Mouse (Mus musculus) v-Abl transformed pro-B cells (cell line): ENCODE measurements around the gene Cga.

Experiments used
- in situ Hi-C, 2 experiments: fragments of 400-800 bp; cut with MboI; formaldehyde crosslinking; loops; one replicate each; pipeline ENCODE4 v1.15.1; 2025; ENCODE audit not compliant: unreplicated experiment in 2 of 2

The Cga gene

DNA sequence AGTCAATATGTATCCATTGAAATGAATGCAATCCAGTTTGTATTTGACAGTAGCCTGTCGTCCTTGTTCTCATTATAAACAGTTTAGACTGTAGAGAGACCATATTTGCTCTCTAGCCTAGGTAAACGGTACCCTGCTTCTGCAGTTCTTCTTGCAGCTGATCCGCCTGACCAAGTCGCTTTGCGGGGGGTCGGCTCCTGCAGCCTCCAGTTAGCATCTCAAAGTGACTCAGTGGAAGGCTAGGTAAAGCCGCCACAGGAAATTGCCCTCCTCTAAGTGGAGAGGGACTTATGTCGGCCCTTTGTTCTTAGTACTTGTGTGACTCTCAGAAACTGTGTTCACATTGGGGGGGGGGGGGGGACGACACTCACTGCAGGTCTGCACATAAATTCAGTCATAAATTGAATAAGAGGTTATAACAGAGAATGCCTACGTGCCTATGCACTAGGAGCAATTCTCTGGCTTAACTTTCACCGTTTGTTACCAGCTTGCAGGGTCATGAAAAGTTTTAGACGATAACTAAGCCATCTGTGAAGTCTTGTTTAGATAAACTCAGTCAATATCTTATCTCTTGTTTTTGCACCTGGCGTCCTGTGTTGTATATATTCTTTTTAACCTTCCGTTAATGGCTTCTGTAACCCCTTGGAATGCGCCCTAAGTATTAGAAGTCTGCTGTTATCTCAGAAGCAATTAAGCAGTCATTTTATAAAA lies 4.3 kb upstream of the Cga start:
- in situ Hi-C loops, result loop anchor here in 1 of 2 experiments (10.0 kb wide), 1 partner anchor 74 kb away; no protein-coding TSS in a partner anchor

DNA sequence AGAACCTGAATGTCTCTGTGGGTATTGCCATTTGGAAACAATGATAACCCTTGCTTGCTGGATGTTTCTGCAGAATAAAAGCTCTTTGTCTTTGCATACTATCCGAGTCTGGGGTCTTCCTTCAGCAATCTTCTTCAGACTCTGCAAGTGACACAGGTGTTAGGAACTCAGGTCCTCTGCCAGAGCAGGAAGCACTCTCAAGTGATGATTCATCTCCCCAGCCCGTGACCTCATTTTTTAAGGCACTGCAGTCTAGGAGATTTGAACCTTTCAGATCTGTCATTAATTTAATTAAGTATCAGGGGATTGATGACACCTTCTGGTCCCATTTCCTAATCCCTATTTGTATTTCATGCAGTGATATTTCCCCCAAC lies 3.8 kb upstream of the Cga start:
- in situ Hi-C loops, result loop anchor here in 1 of 2 experiments (10.0 kb wide), 1 partner anchor 75 kb away; no protein-coding TSS in a partner anchor

DNA sequence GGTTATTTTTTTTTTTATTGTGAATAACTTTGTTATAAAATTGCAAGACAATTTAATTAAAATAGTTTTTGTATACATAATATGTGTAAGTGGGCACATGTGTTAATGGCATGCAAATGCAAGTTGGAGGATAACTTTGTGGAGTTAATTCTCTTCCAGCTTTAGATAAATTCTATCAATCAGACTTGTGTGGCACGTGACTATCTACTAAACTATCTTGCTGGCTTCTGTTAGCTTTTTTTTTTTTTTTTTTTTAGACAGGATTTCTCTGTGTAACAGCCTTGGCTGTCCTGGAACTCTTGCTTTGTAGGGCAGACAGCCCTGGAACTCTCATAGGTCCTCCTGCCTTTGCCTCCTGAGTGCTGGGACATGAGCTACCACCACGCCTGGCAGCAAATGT lies 4.9 kb downstream of the Cga start:
- in situ Hi-C loops, result no loop called here

DNA sequence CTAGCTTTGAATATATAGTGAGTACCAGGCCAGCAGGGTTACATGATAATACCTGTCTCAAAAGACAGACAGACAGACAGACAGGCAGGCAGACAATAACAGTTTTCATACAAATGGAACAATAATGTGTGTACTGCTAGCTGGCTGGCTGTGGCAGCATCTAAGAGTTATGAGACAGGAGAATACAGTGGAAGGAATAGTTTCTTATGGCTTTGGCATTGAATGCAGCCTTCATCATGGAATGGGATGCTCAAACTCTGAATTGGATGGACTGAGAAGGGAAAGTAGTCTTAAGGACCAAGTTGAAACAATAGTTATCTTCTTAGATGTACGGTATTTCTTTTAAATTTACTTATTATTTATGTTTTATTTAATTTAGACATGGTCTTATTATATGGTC lies 5.7 kb downstream of the Cga start:
- in situ Hi-C loops, result no loop called here

DNA sequence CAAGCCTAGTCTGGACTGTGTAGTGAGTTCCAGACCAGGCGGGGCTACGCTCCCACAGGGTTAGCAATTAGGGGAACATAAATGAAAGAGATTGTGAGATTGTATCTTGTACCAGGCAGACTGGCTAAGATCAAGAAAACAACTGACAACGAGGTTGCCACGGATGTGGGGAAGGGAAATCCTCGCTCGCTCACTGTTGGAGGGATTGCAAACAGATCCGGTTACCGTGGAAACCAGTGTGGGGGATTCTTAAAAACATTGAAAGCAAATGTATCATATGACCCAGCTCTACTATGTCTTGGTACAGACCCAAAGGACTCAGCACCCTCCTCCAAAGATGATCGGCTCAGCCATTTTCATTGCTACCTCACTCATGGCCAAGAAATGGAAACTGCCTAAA lies 6.6 kb downstream of the Cga start:
- in situ Hi-C loops, result loop anchor here (25.0 kb wide), 4 partner anchors 113 to 488 kb away; partner anchors contain the start of genes Slc35a1 (in 1 of the 2) and Smim8 (in 1 of the 2)

DNA sequence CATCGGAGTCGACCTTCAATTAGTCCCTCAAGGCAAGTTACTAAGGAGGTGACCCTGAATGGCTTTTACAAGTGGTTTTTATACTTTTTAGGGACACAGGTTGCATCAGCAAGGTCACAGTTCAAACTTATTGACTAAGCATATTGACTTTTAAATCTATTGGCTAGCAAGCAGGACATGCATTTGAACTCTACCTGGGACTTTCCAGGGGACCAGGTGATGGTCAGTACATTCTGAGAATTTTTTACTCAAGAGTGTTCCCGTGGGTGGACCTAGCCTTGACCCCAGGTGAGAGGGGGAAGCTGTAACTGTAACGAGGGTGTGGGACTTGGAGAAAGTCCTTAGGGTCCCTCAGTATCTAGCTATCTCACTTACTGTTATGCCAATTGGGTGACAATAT lies 7.6 kb downstream of the Cga start:
- in situ Hi-C loops, result loop anchor here (25.0 kb wide), 4 partner anchors 114 to 489 kb away; partner anchors contain the start of genes Slc35a1 (in 1 of the 2) and Smim8 (in 1 of the 2)

DNA sequence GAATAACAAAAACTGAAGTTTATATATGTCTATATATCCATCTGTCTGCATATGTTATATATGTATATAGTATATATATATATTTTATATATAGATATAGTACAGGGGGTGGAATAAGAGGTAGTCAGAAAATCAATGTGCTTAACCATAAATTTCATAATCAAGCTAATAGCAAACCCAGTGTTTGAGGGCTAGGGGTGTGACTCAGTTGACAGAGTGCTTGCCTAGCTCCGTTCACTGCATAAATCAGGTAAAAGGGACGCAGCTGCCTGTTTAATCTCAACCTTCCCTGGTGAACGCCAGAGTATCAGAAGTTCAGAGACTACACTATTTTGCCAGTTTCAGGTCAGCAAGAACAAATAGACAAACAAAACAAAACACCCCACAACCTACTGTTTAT lies 8.0 kb downstream of the Cga start:
- in situ Hi-C loops, result loop anchor here (25.0 kb wide), 4 partner anchors 114 to 489 kb away; partner anchors contain the start of genes Slc35a1 (in 1 of the 2) and Smim8 (in 1 of the 2)

DNA sequence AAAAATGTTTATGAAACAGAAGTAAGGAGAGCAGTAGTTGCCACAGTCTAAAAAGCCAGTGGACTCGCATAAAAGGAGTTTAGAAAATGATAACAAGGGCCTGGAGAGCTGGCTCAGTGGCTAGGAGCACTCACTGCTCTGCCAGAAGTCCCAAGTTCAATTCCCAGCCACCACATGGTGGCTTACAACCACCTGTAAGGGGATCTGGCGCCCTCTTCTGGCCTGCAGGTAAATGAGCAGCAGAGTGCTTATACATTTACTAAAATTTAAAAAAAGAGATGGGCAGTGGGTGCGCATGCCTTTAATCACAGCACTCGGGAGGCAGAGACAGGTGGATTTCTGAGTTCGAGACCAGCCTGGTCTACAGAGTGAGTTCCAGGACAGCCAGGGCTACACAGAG lies 11.8 kb downstream of the Cga start:
- in situ Hi-C loops, result loop anchor here (5.0 to 25.0 kb wide), 5 partner anchors 118 to 493 kb away; partner anchors contain the start of genes Slc35a1 (in 1 of the 2) and Smim8 (in 1 of the 2)

DNA sequence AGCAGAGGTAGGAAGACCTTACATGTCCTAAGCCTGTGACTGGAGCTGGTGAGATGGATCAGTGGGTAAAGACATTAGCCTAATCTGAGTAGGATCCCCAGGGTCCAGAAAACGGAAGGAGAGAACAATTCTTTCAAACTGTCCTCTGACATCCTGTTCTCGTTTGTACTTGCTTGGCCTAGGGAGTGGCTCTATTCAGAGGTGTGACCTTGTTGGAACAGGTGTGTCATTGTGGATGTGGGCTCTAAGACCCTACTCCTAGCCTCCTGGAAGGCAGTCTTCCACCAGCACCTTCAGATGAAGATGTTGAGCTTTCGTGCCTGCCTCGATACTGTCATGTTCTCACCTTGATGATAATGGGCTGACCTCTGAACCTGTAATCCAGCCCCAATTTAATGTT lies 12.6 kb downstream of the Cga start:
- in situ Hi-C loops, result loop anchor here (5.0 to 25.0 kb wide), 5 partner anchors 119 to 494 kb away; partner anchors contain the start of genes Slc35a1 (in 1 of the 2) and Smim8 (in 1 of the 2)

DNA sequence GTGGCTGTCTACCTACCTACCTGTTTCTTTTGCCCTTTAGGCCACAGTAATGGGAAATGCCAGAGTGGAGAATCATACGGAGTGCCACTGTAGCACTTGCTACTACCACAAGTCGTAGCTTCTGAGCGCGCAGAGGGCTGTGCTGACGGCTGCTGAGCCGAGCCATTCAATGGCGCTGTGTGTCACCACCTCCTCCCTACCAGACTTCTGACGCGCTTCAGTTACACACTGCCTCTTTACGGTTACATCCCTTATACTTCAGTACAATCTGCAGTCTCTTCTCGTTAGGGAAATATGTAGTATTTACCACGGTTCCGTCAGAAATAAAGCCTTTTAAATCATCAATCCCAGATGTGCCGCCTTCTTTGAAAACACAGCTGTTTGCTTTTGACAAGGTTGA lies 13.4 kb downstream of the Cga start:
- in situ Hi-C loops, result loop anchor here (5.0 to 25.0 kb wide), 5 partner anchors 120 to 495 kb away; partner anchors contain the start of genes Slc35a1 (in 1 of the 2) and Smim8 (in 1 of the 2)

DNA sequence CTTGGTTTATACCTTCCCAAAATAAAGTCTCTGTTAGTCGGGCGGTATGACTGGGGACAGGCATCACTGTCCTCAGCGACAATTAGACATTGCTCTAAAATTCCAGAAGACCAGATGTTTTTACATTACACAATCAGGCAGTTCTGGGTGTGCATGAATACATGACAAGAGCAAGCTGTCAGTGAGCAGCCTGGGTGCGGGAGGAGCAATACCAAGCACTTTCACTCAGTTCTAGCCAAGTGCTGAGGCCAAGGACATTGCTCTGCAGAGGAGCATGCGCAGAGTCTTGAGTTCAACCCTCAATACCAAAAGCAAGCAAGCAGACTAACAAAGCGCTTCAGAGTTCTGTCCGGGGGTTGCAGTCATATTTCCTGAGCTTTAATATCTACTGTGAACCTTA lies 14.5 kb downstream of the Cga start:
- in situ Hi-C loops, result loop anchor here (5.0 to 25.0 kb wide), 5 partner anchors 121 to 496 kb away; partner anchors contain the start of genes Slc35a1 (in 1 of the 2) and Smim8 (in 1 of the 2)

DNA sequence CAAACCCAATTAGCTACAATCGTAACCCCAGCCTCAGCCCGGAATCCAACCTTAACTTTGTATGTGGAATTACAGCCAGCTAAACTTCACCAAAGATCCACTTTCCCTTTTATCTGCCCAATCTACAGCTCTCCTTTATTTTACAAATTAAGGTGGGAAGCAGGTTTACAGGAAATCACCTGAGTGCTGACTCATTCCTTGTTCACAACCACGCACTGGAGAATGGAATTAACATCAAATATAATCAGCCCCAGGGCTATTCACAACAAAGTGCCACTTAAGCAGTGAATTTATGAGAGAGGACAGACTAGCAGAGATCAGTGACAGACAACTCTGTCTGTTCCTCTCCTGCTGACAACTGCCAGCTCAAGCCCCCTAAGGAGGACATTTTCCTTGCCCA lies 17.8 kb downstream of the Cga start:
- in situ Hi-C loops, result loop anchor here (5.0 to 25.0 kb wide), 6 partner anchors 124 to 1519 kb away; partner anchors contain the start of genes Slc35a1 (in 1 of the 2) and Smim8 (in 1 of the 2)

DNA sequence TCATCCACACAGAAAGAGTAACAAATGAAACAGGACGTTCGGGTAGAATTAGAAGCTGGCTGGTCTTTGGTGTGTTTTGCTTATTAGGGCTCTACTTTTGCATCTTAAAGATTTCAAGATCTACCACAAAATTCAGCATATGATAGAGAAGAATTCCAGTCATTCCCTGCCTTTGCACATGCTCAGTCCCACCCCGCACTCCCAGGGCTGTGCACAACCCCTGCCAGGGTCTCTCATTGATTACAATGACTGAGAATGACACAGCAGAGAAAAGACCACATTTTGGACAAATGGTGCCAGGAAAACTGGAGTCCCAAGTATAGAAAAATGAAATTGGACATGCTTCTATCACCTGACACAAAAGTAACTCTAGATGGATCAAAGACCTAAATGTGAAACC lies 18.6 kb downstream of the Cga start:
- in situ Hi-C loops, result loop anchor here (5.0 to 25.0 kb wide), 6 partner anchors 125 to 1520 kb away; partner anchors contain the start of genes Slc35a1 (in 1 of the 2) and Smim8 (in 1 of the 2)

DNA sequence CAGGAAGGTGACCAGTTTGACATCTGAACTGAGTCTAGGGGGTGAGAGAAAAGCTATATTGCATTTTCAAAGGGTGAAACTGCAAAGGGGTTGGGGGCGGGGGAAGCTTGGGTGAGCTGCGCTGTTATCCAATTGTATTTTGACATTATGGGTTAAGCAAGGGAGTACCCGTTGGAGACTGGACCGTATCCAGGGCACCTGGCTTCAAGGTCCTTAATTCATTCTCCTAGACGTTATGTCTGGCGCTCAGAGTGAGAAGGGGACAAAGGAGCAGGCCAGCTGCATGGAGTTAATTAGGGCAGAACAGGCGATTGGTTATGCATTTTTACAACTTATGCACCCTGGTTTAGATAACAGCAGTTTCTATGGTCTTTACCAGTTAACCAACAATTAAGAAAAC lies 23.8 kb downstream of the Cga start:
- in situ Hi-C loops, result loop anchor here (10.0 to 25.0 kb wide), 5 partner anchors 130 to 505 kb away; partner anchors contain the start of genes Slc35a1 (in 1 of the 2) and Smim8 (in 1 of the 2)

DNA sequence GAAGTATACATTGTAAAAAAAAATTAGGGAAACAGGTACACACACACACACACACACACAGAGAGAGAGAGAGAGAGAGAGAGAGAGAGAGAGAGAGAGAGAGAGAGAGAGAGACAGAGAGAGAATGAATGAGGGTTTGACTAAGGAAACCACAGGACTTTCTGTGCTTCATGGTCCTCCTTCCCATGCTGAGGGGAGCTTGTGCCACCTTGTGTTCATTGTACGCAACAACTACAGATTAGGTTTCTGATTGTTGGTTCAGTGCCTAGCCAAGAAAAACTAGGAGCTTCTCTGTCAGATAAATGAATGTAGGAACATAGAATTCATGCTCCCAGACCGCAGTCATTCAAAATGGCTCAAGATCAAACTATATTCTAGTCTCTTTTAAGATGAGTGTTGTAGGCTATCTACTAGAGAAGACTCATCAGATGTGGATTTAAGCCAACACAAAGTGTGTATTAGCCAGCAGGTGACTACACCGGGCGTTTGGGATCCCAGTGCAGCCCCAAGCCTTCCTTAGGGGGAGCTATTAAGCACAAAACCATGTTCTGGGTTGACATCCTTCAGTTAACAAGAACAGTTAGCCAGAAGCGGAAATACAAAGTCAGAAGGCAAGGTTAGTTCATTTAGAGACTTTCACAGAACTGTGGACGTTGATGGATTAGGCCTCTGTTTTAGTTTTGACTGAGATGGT lies 28.7 kb downstream of the Cga start:
- in situ Hi-C loops, result loop anchor here (10.0 to 25.0 kb wide), 5 partner anchors 135 to 1528 kb away; partner anchors contain the start of genes Slc35a1 (in 1 of the 2) and Smim8 (in 1 of the 2)

DNA sequence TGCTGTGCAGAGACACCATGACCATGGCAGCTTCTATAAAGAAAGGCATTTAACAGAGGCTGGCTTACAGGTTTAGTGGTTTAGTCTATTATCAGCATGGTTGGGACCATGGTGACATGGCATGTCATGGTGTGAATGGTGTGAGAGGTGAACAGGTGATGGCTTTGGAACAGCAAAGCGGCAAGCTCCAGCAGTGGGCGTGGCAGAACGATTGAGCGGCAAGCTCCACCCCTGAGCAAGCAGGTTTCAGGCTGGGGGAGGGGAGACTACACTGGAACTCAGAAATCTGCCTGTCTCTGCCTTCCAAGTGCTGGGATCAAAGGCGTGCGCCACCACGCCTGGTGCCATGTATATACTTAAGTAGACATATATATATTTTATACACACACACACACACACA lies 34.8 kb downstream of the Cga start:
- in situ Hi-C loops, result loop anchor here in 1 of 2 experiments (10.0 kb wide), 1 partner anchor 1534 kb away; no protein-coding TSS in a partner anchor

DNA sequence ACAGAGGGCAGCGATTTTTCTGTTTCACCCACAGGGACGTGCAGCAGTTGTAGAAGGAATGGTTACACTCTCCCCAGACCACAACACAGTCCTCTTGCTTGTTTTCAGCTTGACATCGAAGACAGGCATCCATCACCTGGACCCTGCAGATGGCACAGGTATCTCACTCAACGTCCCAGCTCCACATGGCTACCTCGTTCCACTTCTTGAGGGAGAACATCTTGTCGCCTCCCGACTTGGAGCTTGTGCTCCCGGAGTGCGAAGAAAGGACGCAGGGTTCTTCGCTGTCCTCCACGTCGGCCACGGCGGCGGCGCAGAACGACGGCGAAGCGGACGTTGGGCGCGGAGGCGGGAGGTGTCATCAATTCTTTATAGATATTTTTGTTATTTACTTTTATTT lies 47.5 kb downstream of the Cga start:
- in situ Hi-C loops, result no loop called here

DNA sequence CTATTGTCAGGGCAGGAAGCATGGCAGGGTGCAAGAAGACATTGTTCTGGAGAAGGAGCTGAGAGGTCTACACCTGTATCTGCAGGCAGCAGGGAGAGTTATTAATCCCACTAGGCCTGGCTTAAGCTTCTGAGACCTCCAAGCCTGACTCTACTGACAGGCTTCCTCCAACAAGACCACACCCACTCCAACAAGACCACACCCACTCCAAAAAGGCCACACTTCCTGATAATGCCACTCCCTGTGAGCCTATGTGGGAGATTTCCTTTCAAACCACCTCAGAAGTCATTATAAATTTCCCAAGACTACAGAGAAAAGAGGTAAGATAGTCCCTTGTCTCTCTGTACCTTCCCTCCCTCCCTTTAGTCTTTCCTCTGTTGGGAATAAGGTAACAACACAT lies 53.6 kb downstream of the Cga start:
- in situ Hi-C loops, result no loop called here

DNA sequence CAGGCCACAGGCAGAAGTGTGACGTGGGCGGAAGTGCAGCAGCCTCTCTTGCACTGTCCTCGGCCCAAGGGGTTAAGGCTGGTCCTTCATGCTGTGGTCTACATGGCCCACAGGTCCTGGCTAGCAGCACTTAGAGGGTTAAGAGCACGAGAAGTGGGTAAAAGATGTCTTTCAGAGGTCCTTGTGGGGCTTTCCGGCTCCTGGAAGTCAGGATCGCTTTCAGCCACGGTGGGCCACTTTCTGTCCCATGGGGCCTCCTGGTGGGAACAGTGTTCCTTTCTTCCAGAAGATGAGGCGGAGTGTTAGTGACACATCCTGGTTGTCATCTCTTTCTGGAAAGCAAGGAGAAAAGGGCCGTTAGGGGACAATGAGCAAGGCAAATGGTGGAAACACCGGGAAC lies 60.1 kb downstream of the Cga start:
- in situ Hi-C loops, result loop anchor here in 1 of 2 experiments (10.0 kb wide), 1 partner anchor 201 kb away; the partner anchor contains the start of genes Ifnk and Mob3b
